Mouse (Mus musculus): ENCODE data around the gene Sult3a1. TPM values are rescaled to one million over a fixed set of nuclear protein-coding genes. Genes with fewer than 3 reads are reported as not detected.
A peak's percentile ranks its signal among the peaks of the same experiment; 100 is the strongest.
"Not testable (repeated sequence)": the region's sequence is repeated elsewhere in the genome, so short reads cannot be mapped to it uniquely, and the experiment has no call there.

The Sult3a1 gene
- not detected for total RNA-seq (2021)

- intact Hi-C loops (cut with DNase I): no loop called here
- no peak for DNase-seq
These were observed at the start of gene Sult3a1 for GRCm38 (mm10) chr10:33857421-33857820. Sult3a1 (plus strand) TSS chr10:33857721.

DNA sequence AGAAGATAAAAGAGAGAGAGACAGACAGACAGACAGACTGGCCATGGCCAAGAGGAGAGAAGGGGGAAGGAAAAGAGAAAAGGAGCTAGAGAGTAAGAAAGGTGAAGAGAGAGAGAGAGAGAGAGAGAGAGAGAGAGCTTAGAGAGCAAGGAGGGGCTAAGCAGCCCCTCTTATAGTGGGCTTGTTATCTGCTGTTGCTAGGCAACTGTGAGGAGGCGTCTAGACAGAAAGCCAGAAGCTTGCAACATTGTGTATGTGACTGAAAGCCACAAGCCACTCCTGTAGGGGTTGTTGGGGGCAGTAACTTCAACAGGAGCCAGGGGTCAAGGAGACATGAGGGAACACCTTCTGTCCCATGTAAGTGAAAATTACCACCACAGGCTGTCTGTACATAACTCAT is 45.7 kb upstream of the Sult3a1 start:
- intact Hi-C loops (cut with DNase I): no loop called here
- DNase-seq: no peak

GRCm38 (mm10) chr10:33814266-33814665 is 43.3 kb upstream of the Sult3a1 start:
- intact Hi-C loops (cut with DNase I): no loop called here

GRCm38 (mm10) chr10:33816923-33817322 is 40.6 kb upstream of the Sult3a1 start:
- no peak for DNase-seq
- intact Hi-C loops (cut with DNase I): no loop called here

More at GRCm38 (mm10) chr10:33814266-33814665, 43.3 kb upstream of the Sult3a1 start:
- no peak for DNase-seq

DNA sequence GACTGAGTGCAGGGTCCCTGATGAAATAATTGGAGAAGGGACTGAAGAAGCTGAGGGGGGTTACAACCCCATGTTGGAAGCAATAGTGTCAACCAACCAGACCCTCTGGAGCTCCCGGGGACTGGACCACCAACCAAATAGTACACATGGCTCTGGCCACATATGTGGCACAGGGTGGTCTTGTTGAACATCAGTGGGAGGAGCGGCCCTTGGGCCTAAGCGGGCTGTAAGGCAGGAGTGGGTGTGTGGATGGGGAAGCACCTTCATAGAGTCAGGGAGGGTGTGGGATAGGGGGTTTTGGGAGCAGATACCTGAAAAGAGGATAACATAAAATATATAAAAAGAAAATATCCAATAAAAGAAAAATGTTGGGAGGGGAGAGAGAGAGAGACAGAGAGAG is 36.6 kb upstream of the Sult3a1 start:
- intact Hi-C loops (cut with DNase I): no loop called here
- no peak for DNase-seq

- intact Hi-C loops (cut with DNase I): no loop called here
- DNase-seq: no peak
These were observed 8.5 kb downstream of the Sult3a1 start for GRCm38 (mm10) chr10:33865994-33866393.

- DNase-seq: no peak
- intact Hi-C loops (cut with DNase I): no loop called here
These were observed 12.9 kb downstream of the Sult3a1 start for GRCm38 (mm10) chr10:33870441-33870840.

DNA sequence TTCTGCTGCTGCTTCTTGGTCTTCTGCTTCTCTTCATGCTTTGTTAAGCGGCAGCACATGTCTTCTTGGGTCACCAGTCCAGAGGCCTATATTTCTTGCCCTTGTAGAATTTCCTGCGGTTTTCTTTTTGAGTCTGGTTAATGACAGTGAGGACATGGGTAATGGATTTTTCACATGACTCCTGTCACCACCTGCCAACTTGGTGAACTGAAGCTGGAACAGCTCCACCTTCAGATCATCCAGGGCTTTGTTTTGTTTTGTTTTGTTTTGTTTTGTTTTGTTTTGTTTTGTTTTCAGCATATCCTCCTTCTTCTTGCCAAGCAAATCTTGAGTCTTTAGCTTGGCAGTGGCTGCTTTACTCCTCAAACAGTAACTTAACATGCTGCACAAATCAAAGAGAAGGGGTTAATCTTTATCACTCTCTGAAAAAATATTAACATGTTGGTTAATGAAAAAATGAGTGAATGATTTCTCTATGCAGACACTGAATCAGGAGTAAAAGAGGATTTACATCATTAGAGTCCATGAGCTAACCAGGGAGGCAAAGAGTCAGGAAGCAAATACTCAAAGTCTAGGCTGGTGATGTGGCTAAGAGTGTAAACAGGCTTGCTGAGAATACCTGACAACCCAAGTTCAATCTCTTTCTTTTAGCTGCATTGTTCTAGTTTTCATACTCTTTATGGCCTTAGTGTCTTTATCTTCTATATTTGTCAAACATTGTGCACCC is 15.3 kb downstream of the Sult3a1 start:
- DNase-seq: no peak
- intact Hi-C loops (cut with DNase I): no loop called here

DNA sequence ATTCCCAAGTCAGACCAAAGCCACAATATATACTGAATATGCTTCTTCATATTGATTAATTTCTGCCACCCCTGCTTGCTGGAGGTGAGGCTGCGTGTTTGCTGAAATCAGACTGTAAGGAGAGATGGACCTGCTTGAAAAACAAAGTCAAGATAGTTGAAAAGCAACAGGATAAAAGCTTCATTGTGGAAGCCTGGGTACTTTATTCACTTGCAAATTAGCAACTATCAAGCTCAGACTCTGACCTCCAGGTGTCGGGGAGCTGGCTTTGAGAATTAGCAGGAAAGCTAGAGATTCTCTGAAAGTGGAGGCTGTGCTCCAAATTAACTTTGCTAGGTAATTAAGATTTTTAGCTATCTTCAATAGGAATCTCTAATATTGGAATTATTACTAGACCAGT is 24.9 kb downstream of the Sult3a1 start:
- DNase-seq; intact Hi-C loops (cut with DNase I): not testable (repeated sequence)

DNA sequence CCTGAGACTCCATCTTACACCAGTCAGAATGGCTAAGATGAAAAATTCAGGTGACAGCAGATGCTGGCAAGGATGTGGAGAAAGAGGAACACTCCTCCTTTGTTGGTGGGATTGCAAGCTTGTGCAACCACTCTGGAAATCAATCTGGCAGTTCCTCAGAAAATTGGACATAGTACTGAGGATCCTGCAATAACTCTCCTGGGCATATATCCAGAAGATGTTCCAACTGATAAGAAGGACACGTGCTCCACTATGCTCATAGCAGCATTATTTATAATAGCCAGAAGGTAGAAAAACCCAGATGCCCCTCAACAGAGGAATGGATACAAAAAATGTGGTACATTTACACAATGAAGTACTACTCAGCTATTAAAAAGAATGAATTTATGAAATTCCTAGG is 44.0 kb downstream of the Sult3a1 start:
- intact Hi-C loops (cut with DNase I); DNase-seq: not testable (repeated sequence)

GRCm38 (mm10) chr10:33904530-33905481 is 47.3 kb downstream of the Sult3a1 start, which contains the start of gene Rsph4a:
Rsph4a (plus strand) TSS chr10:33905111.
- intact Hi-C loops (cut with DNase I): no loop called here
- peak; percentile 59 for DNase-seq

DNA sequence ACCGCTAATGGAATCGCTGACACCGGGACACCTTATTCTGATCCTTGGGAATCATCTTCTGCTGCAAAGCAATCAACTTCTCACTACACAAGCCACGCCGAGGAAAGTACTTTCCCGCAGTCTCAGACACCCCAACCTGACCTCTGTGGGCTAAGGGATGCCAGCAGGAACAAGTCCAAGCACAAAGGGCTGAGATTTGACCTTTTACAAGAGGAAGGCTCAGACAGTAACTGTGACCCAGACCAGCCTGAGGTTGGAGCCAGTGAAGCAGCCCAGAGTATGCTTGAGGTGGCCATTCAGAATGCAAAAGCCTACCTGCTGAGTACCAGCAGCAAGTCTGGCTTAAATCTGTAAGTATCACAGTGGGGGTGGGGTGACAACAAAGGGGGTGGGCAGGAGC is 48.0 kb downstream of the Sult3a1 start:
- no peak for DNase-seq
- intact Hi-C loops (cut with DNase I): no loop called here

Other genes starting within 250 kb of the Sult3a1 start
- 10 to 100 TPM; 62.4 to 76.9 TPM for gene Clvs2, start 233.0 kb upstream of the Sult3a1 start, total RNA-seq (2021)
- gene Sult3a2, start 71.0 kb upstream of the Sult3a1 start, total RNA-seq (2021): under 1 TPM in 1 of 2 experiments, not detected in 1; 0.76 TPM
- 1 to 10 TPM; 2.0 to 2.8 TPM for gene Rsph4a, start 47.4 kb downstream of the Sult3a1 start, total RNA-seq (2021)
- 10 to 100 TPM; 16.7 to 16.8 TPM for gene Zup1, start 93.5 kb downstream of the Sult3a1 start, total RNA-seq (2021)
- 100 to 1,000 TPM; 118 to 126 TPM for gene Rwdd1, start 161.9 kb downstream of the Sult3a1 start, total RNA-seq (2021)
- under 1 TPM in 1 of 2 experiments, not detected in 1; 0.52 TPM for gene Trappc3l, start 179.9 kb downstream of the Sult3a1 start, total RNA-seq (2021)
- not detected for gene Calhm4, start 186.6 kb downstream of the Sult3a1 start, total RNA-seq (2021)
- gene Calhm5, start 238.8 kb downstream of the Sult3a1 start, total RNA-seq (2021): 1 to 10 TPM in 1 of 2 experiments, under 1 TPM in 1; 0.94 to 1.2 TPM